Mouse (Mus musculus): Measurements from ENCODE around the gene Acbd5. TPM values are rescaled to one million over a fixed set of nuclear protein-coding genes. Genes with fewer than 3 reads are reported as not detected.
A peak's percentile ranks its signal among the peaks of the same experiment; 100 is the strongest.

The Acbd5 gene
- polyA plus RNA-seq, 1 experiment from 2014 or later, result 32.9 TPM

DNA sequence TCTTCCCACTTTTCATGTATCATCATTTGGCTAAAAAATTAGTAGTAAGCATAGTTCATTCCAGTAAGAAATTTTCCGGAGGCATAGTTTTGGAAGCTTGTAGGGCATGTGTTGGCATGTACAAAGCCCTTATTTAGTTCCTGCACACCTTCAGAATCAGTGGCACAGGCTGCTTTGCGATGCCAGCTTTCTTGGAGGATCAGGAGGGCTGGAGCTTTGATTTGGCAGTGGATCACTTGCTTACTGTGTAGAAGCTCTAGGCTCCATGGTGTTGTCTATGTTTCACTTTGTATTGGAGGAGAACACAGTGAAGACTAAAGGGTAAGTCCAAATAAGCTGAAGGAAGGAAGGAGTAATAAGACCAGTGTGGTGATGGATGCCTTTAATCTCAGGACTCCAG is 2.5 kb downstream of the Acbd5 start:
- Histone ChIP-seq H3K4me2 (replicated peaks; ENCODE audit: low read depth) (no peak overlapping the region), H3K27me3 (ENCODE audit: control insufficient read depth, insufficient read depth, low read length) (no peaks in the 10 kb centered on the region), H3K9ac (ENCODE audit: low read length) (no peak overlapping the region), H3K9me3 (ENCODE audit: control insufficient read depth, low read length) (no peaks in the 10 kb centered on the region), H3K4me3 (ENCODE audit: low read depth, low read length) (no peak overlapping the region), H3K27ac (replicated peaks) (no peak overlapping the region), H3K4me1 (replicated peaks; ENCODE audit: control insufficient read depth, insufficient read depth) (no peaks in the 10 kb centered on the region), H3K36me3 (ENCODE audit: control insufficient read depth, insufficient read depth, low read length) (no peaks in the 10 kb centered on the region)
- TF ChIP-seq EP300 (optimal IDR thresholded peaks at IDR 0.05), result no peak
- no peak for TF ChIP-seq CTCF (IDR thresholded peaks at IDR 0.05; ENCODE audit: low read depth)
- ATAC-seq (ENCODE audit: low FRiP score, low TSS enrichment) (no peak), DNase-seq (ENCODE audit: low spot score) (no peak)
- WGBS, result 82% methylated on average over 2 of the region's 2 CpGs

DNA sequence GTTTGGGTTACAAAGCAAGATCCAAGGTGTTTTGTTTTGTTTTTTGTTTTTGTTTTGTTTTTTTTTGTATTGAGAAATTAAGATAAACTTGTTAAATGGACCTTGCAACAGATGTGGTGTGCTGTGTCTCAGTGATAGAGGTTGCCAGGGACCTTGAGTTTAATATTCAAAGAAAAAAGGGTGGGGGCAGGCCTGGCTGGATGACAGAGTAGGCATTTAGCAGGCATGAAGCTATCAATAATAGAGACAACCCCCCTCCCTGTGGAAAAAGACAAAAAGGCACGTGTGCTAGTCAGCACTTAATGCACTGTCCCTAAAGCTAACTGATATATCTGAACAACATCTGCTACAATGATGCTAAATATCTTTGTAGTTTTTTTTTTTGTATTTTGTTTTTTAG is 3.4 kb downstream of the Acbd5 start:
- no peak for DNase-seq (ENCODE audit: low spot score)
- Histone ChIP-seq H3K4me2 (replicated peaks; ENCODE audit: low read depth) (no peak overlapping the region), H3K27me3 (ENCODE audit: control insufficient read depth, insufficient read depth, low read length) (no peaks in the 10 kb centered on the region), H3K4me1 (replicated peaks; ENCODE audit: control insufficient read depth, insufficient read depth) (no peaks in the 10 kb centered on the region), H3K36me3 (ENCODE audit: control insufficient read depth, insufficient read depth, low read length) (no peaks in the 10 kb centered on the region), H3K4me3 (ENCODE audit: low read depth, low read length) (no peak overlapping the region), H3K9ac (ENCODE audit: low read length) (no peak overlapping the region), H3K9me3 (ENCODE audit: control insufficient read depth, low read length) (no peaks in the 10 kb centered on the region), H3K27ac (replicated peaks) (no peak overlapping the region)
- TF ChIP-seq EP300 (optimal IDR thresholded peaks at IDR 0.05) (no peak), CTCF (IDR thresholded peaks at IDR 0.05; ENCODE audit: low read depth) (no peak)
- no peak for ATAC-seq (ENCODE audit: low FRiP score, low TSS enrichment)
- WGBS, result 51% methylated on average over 1 of the region's 1 CpGs

DNA sequence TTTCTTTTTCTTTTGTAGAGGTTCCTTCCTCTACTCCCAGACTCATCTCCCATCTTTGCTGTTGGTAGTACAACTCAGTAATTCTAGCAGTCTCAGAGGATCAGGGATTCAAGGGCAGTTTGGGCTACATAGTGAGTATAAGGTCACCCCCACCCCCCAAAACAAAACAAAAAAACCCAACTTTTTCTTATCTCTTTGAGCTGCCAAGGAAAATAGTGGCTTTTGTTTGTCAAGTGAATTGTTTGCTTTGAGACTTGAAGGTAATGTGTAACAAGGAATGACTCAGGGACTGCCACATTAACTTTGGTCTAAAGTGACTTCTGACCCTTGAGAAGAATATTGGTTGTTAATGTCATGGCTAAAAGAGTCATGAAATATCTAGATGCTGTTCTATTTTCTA is 7.9 kb downstream of the Acbd5 start:
- no peak overlapping the region for H3K4me2 ChIP-seq (replicated peaks; ENCODE audit: low read depth)
- H3K9ac ChIP-seq (ENCODE audit: low read length), result no peak overlapping the region
- TF ChIP-seq CTCF (IDR thresholded peaks at IDR 0.05; ENCODE audit: low read depth), result no peak
- no peak for TF ChIP-seq EP300 (optimal IDR thresholded peaks at IDR 0.05)
- H3K36me3 ChIP-seq (ENCODE audit: control insufficient read depth, insufficient read depth, low read length), result peaks cover 12% of the 10 kb centered on the region
- ATAC-seq (ENCODE audit: low FRiP score, low TSS enrichment) (no peak), DNase-seq (ENCODE audit: low spot score) (no peak)
- no peaks in the 10 kb centered on the region for H3K27me3 ChIP-seq (ENCODE audit: control insufficient read depth, insufficient read depth, low read length)
- H3K9me3 ChIP-seq (ENCODE audit: control insufficient read depth, low read length), result no peaks in the 10 kb centered on the region
- H3K4me3 ChIP-seq (ENCODE audit: low read depth, low read length), result no peak overlapping the region
- no peaks in the 10 kb centered on the region for H3K4me1 ChIP-seq (replicated peaks; ENCODE audit: control insufficient read depth, insufficient read depth)
- H3K27ac ChIP-seq (replicated peaks), result no peak overlapping the region

DNA sequence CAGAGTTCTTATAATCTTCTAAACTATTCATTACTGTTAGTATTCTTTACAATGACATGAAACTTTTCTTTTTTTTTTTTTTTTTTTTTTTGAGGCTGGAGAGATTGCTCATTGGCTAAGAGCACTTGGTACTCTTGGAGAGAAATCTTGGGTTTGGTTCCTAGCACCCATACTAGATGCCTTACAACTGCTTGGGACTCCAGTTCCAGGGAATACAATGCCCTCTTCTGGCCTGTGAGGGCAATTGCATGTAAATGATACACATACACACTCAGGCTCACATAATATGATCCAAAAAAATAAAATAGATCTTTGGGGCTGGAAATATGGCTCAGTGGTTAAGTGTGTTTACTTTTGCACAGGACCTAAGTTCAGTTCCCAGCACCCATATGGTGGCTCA is 8.8 kb downstream of the Acbd5 start:
- no peaks in the 10 kb centered on the region for H3K27me3 ChIP-seq (ENCODE audit: control insufficient read depth, insufficient read depth, low read length)
- no peak for DNase-seq (ENCODE audit: low spot score)
- peaks cover 12% of the 10 kb centered on the region for H3K36me3 ChIP-seq (ENCODE audit: control insufficient read depth, insufficient read depth, low read length)
- ATAC-seq (ENCODE audit: low FRiP score, low TSS enrichment), result no peak
- no peak overlapping the region for H3K4me3 ChIP-seq (ENCODE audit: low read depth, low read length)
- H3K4me2 ChIP-seq (replicated peaks; ENCODE audit: low read depth), result no peak overlapping the region
- TF ChIP-seq CTCF (IDR thresholded peaks at IDR 0.05; ENCODE audit: low read depth), result peak; percentile 34; the same call in 1 of the 2 replicates
- no peak for TF ChIP-seq EP300 (optimal IDR thresholded peaks at IDR 0.05)
- no peak overlapping the region for H3K27ac ChIP-seq (replicated peaks)
- H3K4me1 ChIP-seq (replicated peaks; ENCODE audit: control insufficient read depth, insufficient read depth), result no peaks in the 10 kb centered on the region
- H3K9ac ChIP-seq (ENCODE audit: low read length), result no peak overlapping the region
- H3K9me3 ChIP-seq (ENCODE audit: control insufficient read depth, low read length), result no peaks in the 10 kb centered on the region

GRCm38 (mm10) chr2:23077693-23078092 is 9.7 kb downstream of the Acbd5 start:
- ATAC-seq (ENCODE audit: low FRiP score, low TSS enrichment) (no peak), DNase-seq (ENCODE audit: low spot score) (no peak)
- Histone ChIP-seq H3K9ac (ENCODE audit: low read length) (no peak overlapping the region), H3K4me2 (replicated peaks; ENCODE audit: low read depth) (no peak overlapping the region), H3K27me3 (ENCODE audit: control insufficient read depth, insufficient read depth, low read length) (no peaks in the 10 kb centered on the region), H3K4me1 (replicated peaks; ENCODE audit: control insufficient read depth, insufficient read depth) (no peaks in the 10 kb centered on the region), H3K4me3 (ENCODE audit: low read depth, low read length) (no peak overlapping the region), H3K27ac (replicated peaks) (no peak overlapping the region), H3K9me3 (ENCODE audit: control insufficient read depth, low read length) (no peaks in the 10 kb centered on the region), H3K36me3 (ENCODE audit: control insufficient read depth, insufficient read depth, low read length) (peaks cover 12% of the 10 kb centered on the region)
- 81% methylated on average over 5 of the region's 5 CpGs for WGBS
- TF ChIP-seq CTCF (IDR thresholded peaks at IDR 0.05; ENCODE audit: low read depth) (no peak), EP300 (optimal IDR thresholded peaks at IDR 0.05) (no peak)

DNA sequence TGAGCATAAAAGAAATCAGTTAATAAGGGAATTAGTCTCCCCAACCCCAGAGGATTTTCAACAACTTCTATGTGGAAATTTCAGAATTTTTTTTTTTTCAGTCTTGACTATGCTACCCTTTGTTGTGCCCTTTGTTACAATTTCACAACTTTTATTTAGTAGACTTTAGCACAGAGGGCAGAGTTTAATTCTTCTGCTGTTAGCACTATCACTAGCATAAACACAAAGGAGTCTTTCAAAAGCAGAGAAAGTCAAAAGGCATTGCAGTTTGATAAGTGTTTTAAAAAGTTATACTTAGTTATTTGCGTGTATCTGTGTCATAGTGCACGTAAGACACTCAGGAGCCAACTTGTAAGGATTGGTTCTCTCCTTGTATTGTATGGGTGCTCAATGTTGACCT is 10.6 kb downstream of the Acbd5 start:
- H3K27ac ChIP-seq (replicated peaks), result no peak overlapping the region
- no peak overlapping the region for H3K9ac ChIP-seq (ENCODE audit: low read length)
- WGBS, result 83% methylated on average over 2 of the region's 2 CpGs
- no peak overlapping the region for H3K4me3 ChIP-seq (ENCODE audit: low read depth, low read length)
- no peaks in the 10 kb centered on the region for H3K27me3 ChIP-seq (ENCODE audit: control insufficient read depth, insufficient read depth, low read length)
- DNase-seq (ENCODE audit: low spot score) (no peak), ATAC-seq (ENCODE audit: low FRiP score, low TSS enrichment) (no peak)
- H3K36me3 ChIP-seq (ENCODE audit: control insufficient read depth, insufficient read depth, low read length), result peaks cover 12% of the 10 kb centered on the region
- H3K4me2 ChIP-seq (replicated peaks; ENCODE audit: low read depth), result no peak overlapping the region
- no peaks in the 10 kb centered on the region for H3K4me1 ChIP-seq (replicated peaks; ENCODE audit: control insufficient read depth, insufficient read depth)
- H3K9me3 ChIP-seq (ENCODE audit: control insufficient read depth, low read length), result no peaks in the 10 kb centered on the region
- no peak for TF ChIP-seq EP300 (optimal IDR thresholded peaks at IDR 0.05)
